Mouse (Mus musculus): Measurements from ENCODE around the gene Zfp982.
"Not testable (repeated sequence)": the region's sequence is repeated elsewhere in the genome, so short reads cannot be mapped to it uniquely, and the experiment has no call there.

Gene Zfp982

GRCm38 (mm10) chr4:147558011-147558410, 65.8 kb downstream of the Zfp982 start:
- DNase-seq (ENCODE audit: extremely low read depth, low read depth, low spot score): not testable (repeated sequence)

- not testable (repeated sequence) for DNase-seq (ENCODE audit: extremely low read depth, low read depth, low spot score)
Observed at GRCm38 (mm10) chr4:147559096-147559495, 66.9 kb downstream of the Zfp982 start.
